Mouse (Mus musculus) lung, adult 18-20 months (tissue): ENCODE measurements around the gene Gm7030.
"Not testable (repeated sequence)": the region's sequence is repeated elsewhere in the genome, so short reads cannot be mapped to it uniquely, and the experiment has no call there.

ENCODE experiments used
- DNase-seq, 2 experiments: peaks; one replicate each; pipeline ENCODE4 v3.0.0; 2022; ENCODE audit warnings: mixed read lengths in 2 of 2

Gm7030 gene

GRCm38 (mm10) chr17:36081901-36082300 is 47.3 kb downstream of the Gm7030 start:
- not testable (repeated sequence) for DNase-seq

GRCm38 (mm10) chr17:36060829-36061228 is 68.4 kb downstream of the Gm7030 start:
- DNase-seq: peak; percentile 81 to 87
